Mouse (Mus musculus) lung, adult 2 months (tissue): ENCODE measurements at regions not wholly inside any gene's neighbourhood (a gene's known extent, or its start where the extent isn't known, plus 50 kb on each side); places are given as distances from the start of the nearest gene placed in this dataset.

ENCODE experiments used
- CTCF ChIP-seq: fragments of 200-500 bp; IDR thresholded peaks from 2 replicates; pipeline ENCODE4 v1.5.1; 2011; ENCODE audit warnings: mild to moderate bottlenecking, low read length, control low read depth; ENCODE audit not compliant: insufficient read depth
- POLR2A ChIP-seq: fragments of 200-500 bp; IDR thresholded peaks from 2 replicates; pipeline ENCODE4 v1.6.1; 2011; ENCODE audit warnings: low read depth, mild to moderate bottlenecking, control low read depth, low read length, borderline replicate concordance; ENCODE audit errors: extremely low read depth

DNA sequence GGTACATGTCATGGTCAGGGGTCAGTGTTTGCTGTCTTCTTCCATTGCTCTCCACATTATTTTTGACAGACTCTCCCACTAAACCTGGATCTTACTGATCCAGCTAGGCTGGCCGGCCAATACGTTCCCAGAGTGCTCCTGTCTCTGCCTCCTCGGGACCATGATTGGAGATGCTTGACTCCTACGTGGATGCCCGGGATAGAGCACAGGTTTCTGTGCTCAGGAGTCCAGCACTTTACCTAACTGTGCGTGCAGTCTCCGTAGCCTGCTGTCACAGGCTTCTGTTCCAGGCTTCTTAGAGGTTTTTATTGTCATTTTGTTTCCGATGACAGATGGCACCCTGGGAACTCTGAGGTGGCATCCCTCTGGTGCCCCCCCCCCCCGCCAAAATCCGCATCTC is 232.4 kb downstream of the Maf start:
- no peak for TF ChIP-seq CTCF
- TF ChIP-seq POLR2A: no peak
